13 mouse cellular contexts compared by ENCODE assay signal in genomic region chr11:104663241-104663877, GRCm38 (mm10). TPM values are rescaled to one million over a fixed set of nuclear protein-coding genes. Genes with fewer than 3 reads are reported as not detected.
"Had no signal": no experiment of that assay in that cellular context is flagged by ENCODE, and none has a peak within 500 bp of the region (broad histone marks: within the 10 kb centered on the region; RNA-seq: fewer than 3 reads in every experiment).

No protein-coding gene starts in this region.

- ATAC-seq: liver, postnatal 0 days; midbrain, embryonic 13.5 days had no signal

- DNase-seq: kidney, postnatal 10 days; kidney, postnatal 4 days; liver; liver, embryonic 13.5 days; liver, postnatal 0 days; lung, postnatal 36 days; right cerebral cortex, postnatal 4 days had no signal

- H3K4me3 ChIP-seq: layer of hippocampus, adult 2 months; limb, embryonic 12.5 days; liver, embryonic 13.5 days; midbrain, embryonic 13.5 days; neural tube, embryonic 15.5 days had no signal

- H3K27ac ChIP-seq: layer of hippocampus, adult 2 months; limb, embryonic 12.5 days; liver, embryonic 13.5 days; midbrain, embryonic 13.5 days; neural tube, embryonic 15.5 days had no signal

- H3K36me3 ChIP-seq: limb, embryonic 12.5 days; midbrain, embryonic 13.5 days; neural tube, embryonic 15.5 days had no signal

- H3K27me3 ChIP-seq: limb, embryonic 12.5 days; liver, embryonic 13.5 days; midbrain, embryonic 13.5 days; neural tube, embryonic 15.5 days had no signal

- H3K4me1 ChIP-seq: limb, embryonic 12.5 days; midbrain, embryonic 13.5 days; neural tube, embryonic 15.5 days had no signal

RNA-seq across cellular contexts. Expression of gene Gm11639, which starts 22.1 kb away (rescaled TPM):
- total RNA-seq: megakaryocyte progenitor cell, adult 5-6 weeks had no signal
- polyA plus RNA-seq: limb, embryonic 12.5 days; midbrain, embryonic 13.5 days; neural tube, embryonic 11.5 days had no signal
